Mouse (Mus musculus) gonadal fat pad, adult 2 months (tissue): ENCODE measurements around the gene Cpvl. TPM values are rescaled to one million over a fixed set of nuclear protein-coding genes. Genes with fewer than 3 reads are reported as not detected.

Experiments
- DNase-seq: peaks from one replicate; pipeline ENCODE4 v3.0.0-alpha.2; 2012; ENCODE audit warnings: low read depth
- polyA plus RNA-seq: library from polyadenylated mRNA; depleted of rRNA; stranded (reverse); fragments of >200 nt; gene quantifications from 2 replicates; pipeline ENCODE4 v1.2.3, GENCODE M21; 2012

Gene Cpvl
- polyA plus RNA-seq, 1 experiment = not detected

GRCm38 (mm10) chr6:53937143-53938134, 41.0 kb downstream of the Cpvl start:
- DNase-seq = no peak

- DNase-seq = no peak
Measured at GRCm38 (mm10) chr6:53931605-53932004, 46.9 kb downstream of the Cpvl start.

- no peak for DNase-seq
Measured at GRCm38 (mm10) chr6:53929858-53930257, 48.6 kb downstream of the Cpvl start.

GRCm38 (mm10) chr6:53926197-53926596, 52.3 kb downstream of the Cpvl start:
- no peak for DNase-seq

GRCm38 (mm10) chr6:53925192-53925591, 53.3 kb downstream of the Cpvl start:
- no peak for DNase-seq

GRCm38 (mm10) chr6:53920041-53920440, 58.4 kb downstream of the Cpvl start:
- no peak for DNase-seq

GRCm38 (mm10) chr6:53917026-53917558, 61.4 kb downstream of the Cpvl start:
- no peak for DNase-seq

GRCm38 (mm10) chr6:53915347-53915746, 63.1 kb downstream of the Cpvl start:
- no peak for DNase-seq

- DNase-seq = no peak
Measured at GRCm38 (mm10) chr6:53913151-53913550, 65.3 kb downstream of the Cpvl start.

GRCm38 (mm10) chr6:53912112-53912782, 66.2 kb downstream of the Cpvl start:
- no peak for DNase-seq

GRCm38 (mm10) chr6:53909986-53910385, 68.5 kb downstream of the Cpvl start:
- no peak for DNase-seq

GRCm38 (mm10) chr6:53909446-53909845, 69.0 kb downstream of the Cpvl start:
- DNase-seq = no peak

GRCm38 (mm10) chr6:53906871-53907270, 71.6 kb downstream of the Cpvl start:
- no peak for DNase-seq

- DNase-seq = no peak
Measured at GRCm38 (mm10) chr6:53906051-53906462, 72.4 kb downstream of the Cpvl start.

- DNase-seq = no peak
Measured at GRCm38 (mm10) chr6:53905576-53905975, 72.9 kb downstream of the Cpvl start.

- no peak for DNase-seq
Measured at GRCm38 (mm10) chr6:53904703-53905395, 73.6 kb downstream of the Cpvl start.

GRCm38 (mm10) chr6:53904186-53904585, 74.3 kb downstream of the Cpvl start:
- DNase-seq = no peak

GRCm38 (mm10) chr6:53901741-53902140, 76.7 kb downstream of the Cpvl start:
- DNase-seq = no peak

- no peak for DNase-seq
Measured at GRCm38 (mm10) chr6:53897872-53898464, 80.5 kb downstream of the Cpvl start.

GRCm38 (mm10) chr6:53897126-53897525, 81.3 kb downstream of the Cpvl start:
- no peak for DNase-seq

GRCm38 (mm10) chr6:53893731-53894130, 84.7 kb downstream of the Cpvl start:
- DNase-seq = no peak

GRCm38 (mm10) chr6:53891109-53891508, 87.4 kb downstream of the Cpvl start:
- no peak for DNase-seq
